Mouse (Mus musculus) intestine, postnatal 0 days (tissue): ENCODE measurements at regions not wholly inside any gene's neighbourhood (a gene's known extent, or its start where the extent isn't known, plus 50 kb on each side); places are given as distances from the start of the nearest gene placed in this dataset.

Experiments
- ATAC-seq: fragments of 200-750 bp; cut with Nextera tagmentation; 2 replicates; pipeline ENCODE4 v1.8.0; 2017; ENCODE audit warnings: mild to moderate bottlenecking, moderate TSS enrichment, moderate library complexity
- H3K27ac ChIP-seq: fragments of 300-500 bp; sonication (generic); 2 replicates; pipeline ENCODE4 v1.5.1; 2014; ENCODE audit warnings: mild to moderate bottlenecking, low read depth, low read length, moderate library complexity
- H3K27me3 ChIP-seq: fragments of 300-500 bp; sonication (generic); replicated peaks from 2 replicates; pipeline ENCODE4 v1.6.1; 2014; ENCODE audit warnings: low read length, mixed read lengths; ENCODE audit not compliant: control insufficient read depth, insufficient read depth
- H3K36me3 ChIP-seq: fragments of 300-500 bp; sonication (generic); 2 replicates; pipeline ENCODE4 v1.6.1; 2014; ENCODE audit warnings: mild to moderate bottlenecking, moderate library complexity; ENCODE audit not compliant: control insufficient read depth, insufficient read depth
- H3K4me1 ChIP-seq: fragments of 300-500 bp; sonication (generic); replicated peaks from 2 replicates; pipeline ENCODE4 v1.6.1; 2014; ENCODE audit warnings: antibody characterized with exemption, low read length, mixed read lengths; ENCODE audit not compliant: control insufficient read depth, insufficient read depth
- H3K4me2 ChIP-seq: fragments of 300-500 bp; sonication (generic); replicated peaks from 2 replicates; pipeline ENCODE4 v1.6.1; 2014; ENCODE audit warnings: low read depth, mild to moderate bottlenecking, moderate library complexity
- H3K4me3 ChIP-seq: fragments of 300-500 bp; sonication (generic); 2 replicates; pipeline ENCODE4 v1.5.1; 2014; ENCODE audit warnings: low read depth, low read length
- H3K9ac ChIP-seq: fragments of 300-500 bp; sonication (generic); 2 replicates; pipeline ENCODE4 v1.6.1; 2014; ENCODE audit warnings: mild to moderate bottlenecking, low read depth, low read length
- H3K9me3 ChIP-seq: fragments of 300-500 bp; sonication (generic); 2 replicates; pipeline ENCODE4 v1.6.1; 2016; ENCODE audit warnings: mixed run types; ENCODE audit not compliant: control insufficient read depth
- CTCF ChIP-seq: sonication (generic); IDR thresholded peaks from 2 replicates; pipeline ENCODE4 v1.5.1; 2016; ENCODE audit warnings: low read depth, mild to moderate bottlenecking, control low read depth, antibody characterized with exemption, moderate library complexity
- WGBS: fragments of 180-500 bp; shearing (Covaris S2); extraction: QIAGEN DNeasy Blood & Tissue Kit; methylation state at CpG from one replicate; pipeline ENCODE4 v1.1.7; 2014; 5-methylcytosine and 5-hydroxymethylcytosine counted together

DNA sequence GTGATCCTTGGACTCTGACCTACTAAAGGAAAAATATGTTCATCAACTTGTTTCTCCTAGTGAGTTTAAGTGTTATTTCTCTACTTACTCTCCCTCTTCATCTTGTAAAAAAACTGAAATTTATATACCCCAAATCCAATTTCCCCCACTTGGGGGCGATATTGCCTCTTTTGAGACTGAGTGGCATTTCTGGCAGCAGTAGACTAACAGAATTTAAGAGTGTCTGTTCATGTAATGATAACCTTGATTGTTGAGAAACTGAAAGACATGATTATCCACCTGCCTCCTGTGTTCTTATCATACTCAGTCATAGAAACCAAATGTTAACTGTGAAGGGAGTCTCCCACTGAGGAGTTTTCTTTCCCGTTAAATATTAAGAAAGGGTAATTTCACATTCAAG lies 89.5 kb upstream of the Ppfia2 start:
- WGBS, result 56% methylated on average over 2 of the region's 2 CpGs

DNA sequence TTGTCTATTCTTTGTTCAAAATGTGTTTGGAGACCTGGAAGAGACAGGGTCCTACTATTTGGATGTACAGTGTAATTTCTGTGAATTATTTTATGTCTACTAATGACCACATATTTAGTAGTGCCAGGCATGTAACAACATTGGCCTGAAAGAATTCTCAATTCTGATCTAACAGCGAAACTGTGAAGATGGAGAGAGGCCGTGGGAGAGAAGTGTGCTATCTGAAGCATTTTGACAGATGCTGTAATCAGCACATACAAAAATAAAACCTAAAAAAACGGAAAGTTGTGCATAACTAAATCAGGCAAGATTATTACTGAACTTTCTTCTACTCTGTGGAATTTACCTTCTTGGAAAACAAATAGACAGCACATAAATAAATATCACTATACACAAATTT lies 61.4 kb upstream of the Ppfia2 start:
- H3K4me1 ChIP-seq, result no peaks in the 10 kb centered on the region
- no peaks in the 10 kb centered on the region for H3K36me3 ChIP-seq
- no peak overlapping the region for H3K27ac ChIP-seq
- ATAC-seq, result no peak
- no peaks in the 10 kb centered on the region for H3K27me3 ChIP-seq
- H3K9me3 ChIP-seq, result no peaks in the 10 kb centered on the region
- TF ChIP-seq CTCF, result no peak
- no peak overlapping the region for H3K4me3 ChIP-seq
- WGBS, result 72% methylated on average over 3 of the region's 3 CpGs
- H3K4me2 ChIP-seq, result no peak overlapping the region
- no peak overlapping the region for H3K9ac ChIP-seq

More for the DNA sequence above, 89.5 kb upstream of the Ppfia2 start:
- H3K4me3 ChIP-seq, result no peak overlapping the region
- H3K4me1 ChIP-seq, result no peaks in the 10 kb centered on the region
- TF ChIP-seq CTCF, result no peak
- H3K27ac ChIP-seq, result no peak overlapping the region
- no peaks in the 10 kb centered on the region for H3K36me3 ChIP-seq
- ATAC-seq, result no peak
- no peaks in the 10 kb centered on the region for H3K27me3 ChIP-seq
- H3K9me3 ChIP-seq, result no peaks in the 10 kb centered on the region
- no peak overlapping the region for H3K9ac ChIP-seq
- no peak overlapping the region for H3K4me2 ChIP-seq

DNA sequence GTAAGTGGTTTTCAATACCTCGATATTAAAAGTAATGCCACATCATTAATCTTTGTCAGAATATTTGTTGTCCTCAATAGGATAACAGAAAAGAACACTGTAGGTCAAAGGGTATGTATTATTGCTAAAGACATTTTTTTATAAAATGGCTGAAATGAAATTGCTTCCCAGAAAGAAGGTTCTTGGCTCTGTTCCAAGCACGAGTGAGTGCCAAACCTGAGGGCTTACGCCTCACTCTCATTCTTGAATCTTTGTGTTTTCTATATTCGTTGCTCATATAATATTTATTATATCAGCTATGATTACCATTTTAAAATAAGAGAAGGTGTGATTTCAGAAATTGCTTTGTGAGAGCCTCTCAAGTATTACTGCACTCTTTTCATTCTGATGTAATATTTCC lies 57.0 kb upstream of the Ppfia2 start:
- Histone ChIP-seq H3K27ac (no peak overlapping the region), H3K4me1 (no peaks in the 10 kb centered on the region), H3K36me3 (no peaks in the 10 kb centered on the region), H3K4me3 (no peak overlapping the region), H3K27me3 (no peaks in the 10 kb centered on the region), H3K9me3 (no peaks in the 10 kb centered on the region), H3K4me2 (no peak overlapping the region), H3K9ac (no peak overlapping the region)
- 72% methylated on average over 4 of the region's 4 CpGs for WGBS
- no peak for ATAC-seq
- no peak for TF ChIP-seq CTCF

DNA sequence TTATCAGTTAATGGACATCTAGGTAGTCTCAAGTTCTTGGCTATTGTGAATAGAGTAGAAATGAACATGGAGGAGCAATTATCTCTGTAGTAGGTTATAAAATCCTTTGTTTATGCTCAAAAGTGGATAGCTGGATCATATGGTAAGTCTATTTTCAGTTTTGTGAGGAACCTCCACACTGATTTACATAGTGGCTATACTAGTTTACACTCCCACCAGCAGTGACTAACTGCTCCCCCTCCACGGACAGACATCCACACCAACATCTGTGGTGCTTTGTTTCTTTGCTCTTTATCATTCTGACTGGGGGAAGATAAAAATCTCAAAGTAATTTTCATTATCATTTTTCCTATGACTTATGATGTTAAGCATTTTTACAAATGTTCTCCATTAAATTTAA lies 55.1 kb upstream of the Ppfia2 start:
- Histone ChIP-seq H3K9ac (no peak overlapping the region), H3K36me3 (no peaks in the 10 kb centered on the region), H3K9me3 (no peaks in the 10 kb centered on the region), H3K27ac (no peak overlapping the region), H3K4me3 (no peak overlapping the region), H3K27me3 (no peaks in the 10 kb centered on the region), H3K4me2 (no peak overlapping the region), H3K4me1 (no peaks in the 10 kb centered on the region)
- ATAC-seq, result no peak
- WGBS, result 64% methylated on average over 1 of the region's 1 CpGs
- no peak for TF ChIP-seq CTCF

DNA sequence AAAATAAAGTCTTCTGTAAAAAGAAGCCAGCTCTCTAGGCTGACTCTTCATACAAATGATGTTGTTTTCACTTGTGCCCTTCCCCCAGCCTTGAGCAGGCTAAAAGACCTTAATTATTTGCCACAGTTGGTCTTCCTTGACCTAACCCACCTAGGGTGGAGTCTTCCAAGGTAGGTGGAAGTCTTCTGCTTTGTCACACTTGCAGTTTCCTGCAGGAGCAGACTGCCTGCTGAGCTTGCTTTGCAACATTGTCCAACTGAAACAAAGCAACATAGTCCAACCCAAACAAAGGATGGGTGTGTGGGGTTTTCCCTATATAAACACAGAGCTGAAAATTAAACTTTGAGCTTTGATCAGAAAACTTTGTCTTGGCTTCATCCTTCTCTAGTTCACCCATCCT lies 53.0 kb upstream of the Ppfia2 start:
- ATAC-seq, result no peak
- Histone ChIP-seq H3K36me3 (no peaks in the 10 kb centered on the region), H3K4me3 (no peak overlapping the region), H3K27me3 (no peaks in the 10 kb centered on the region), H3K9ac (no peak overlapping the region), H3K27ac (no peak overlapping the region), H3K9me3 (no peaks in the 10 kb centered on the region), H3K4me1 (no peaks in the 10 kb centered on the region), H3K4me2 (no peak overlapping the region)
- TF ChIP-seq CTCF, result no peak
